Mouse (Mus musculus) intestine, embryonic 16.5 days (tissue): Measurements from ENCODE around the gene Cdkn2a. TPM values are rescaled to one million over a fixed set of nuclear protein-coding genes. Genes with fewer than 3 reads are reported as not detected.
A peak's percentile ranks its signal among the peaks of the same experiment; 100 is the strongest.

Experiments
- ATAC-seq: fragments of 200-750 bp; cut with Nextera tagmentation; 2 replicates; pipeline ENCODE4 v1.8.0; 2017; ENCODE audit warnings: moderate TSS enrichment, moderate library complexity
- H3K27ac ChIP-seq: fragments of 300-500 bp; sonication (generic); 2 replicates; pipeline ENCODE4 v1.5.1; 2014; ENCODE audit warnings: mild to moderate bottlenecking, low read length
- H3K27me3 ChIP-seq: fragments of 300-500 bp; sonication (generic); replicated peaks from 2 replicates; pipeline ENCODE4 v1.6.1; 2014; ENCODE audit warnings: low read length, control low read depth, mixed read lengths; ENCODE audit not compliant: control insufficient read depth, insufficient read depth
- H3K36me3 ChIP-seq: fragments of 300-500 bp; sonication (generic); 2 replicates; pipeline ENCODE4 v1.6.1; 2014; ENCODE audit warnings: low read length, control low read depth; ENCODE audit not compliant: control insufficient read depth, insufficient read depth
- H3K4me1 ChIP-seq: fragments of 300-500 bp; sonication (generic); 2 replicates; pipeline ENCODE4 v1.6.1; 2014; ENCODE audit warnings: low read length, control low read depth, mixed read lengths; ENCODE audit not compliant: control insufficient read depth, insufficient read depth
- H3K4me2 ChIP-seq: fragments of 300-500 bp; sonication (generic); 2 replicates; pipeline ENCODE4 v1.6.1; 2014; ENCODE audit warnings: low read depth, low read length, control low read depth
- H3K4me3 ChIP-seq: fragments of 300-500 bp; sonication (generic); 2 replicates; pipeline ENCODE4 v1.5.1; 2014; ENCODE audit warnings: mild to moderate bottlenecking, low read length
- H3K9ac ChIP-seq: fragments of 300-500 bp; sonication (generic); 2 replicates; pipeline ENCODE4 v1.6.1; 2014; ENCODE audit warnings: low read depth, low read length
- H3K9me3 ChIP-seq: fragments of 300-500 bp; sonication (generic); 2 replicates; pipeline ENCODE4 v1.6.1; 2016; ENCODE audit warnings: low read length, control low read depth; ENCODE audit not compliant: control insufficient read depth
- WGBS: fragments of 180-500 bp; shearing (Covaris S2); extraction: QIAGEN DNeasy Blood & Tissue Kit; methylation state at CpG from one replicate; pipeline ENCODE4 v1.1.7; 2014; 5-methylcytosine and 5-hydroxymethylcytosine counted together
- polyA plus RNA-seq: library from polyadenylated mRNA; unstranded; fragments of >200 nt; fragmentation: Nextera tagmentation; extraction: Ambion mirVana; gene quantifications from 2 replicates; pipeline ENCODE4 v1.2.1, GENCODE M21; 2015

Gene Cdkn2a
- polyA plus RNA-seq, 1 experiment from 2014 or later: not detected

GRCm38 (mm10) chr4:89282036-89282566, 12.4 kb downstream of the Cdkn2a start:
- Histone ChIP-seq H3K9ac (no peak overlapping the region), H3K9me3 (no peaks in the 10 kb centered on the region), H3K4me1 (0 out of 2 replicates have a peak, but pooled peaks cover 5% of the 10 kb centered on the region), H3K4me3 (no peak overlapping the region), H3K27ac (no peak overlapping the region), H3K4me2 (no peak overlapping the region), H3K36me3 (no peaks in the 10 kb centered on the region), H3K27me3 (peaks cover 55% of the 10 kb centered on the region)
- peak; percentile 67 for ATAC-seq
- 1% methylated on average over 25 of the region's 25 CpGs for WGBS

GRCm38 (mm10) chr4:89281236-89281635, 13.2 kb downstream of the Cdkn2a start:
- no peaks in the 10 kb centered on the region for H3K9me3 ChIP-seq
- H3K27me3 ChIP-seq: peaks cover 59% of the 10 kb centered on the region
- H3K4me2 ChIP-seq: no peak overlapping the region
- no peak overlapping the region for H3K27ac ChIP-seq
- H3K36me3 ChIP-seq: no peaks in the 10 kb centered on the region
- ATAC-seq: no peak
- H3K4me3 ChIP-seq: no peak overlapping the region
- WGBS: 3% methylated on average over 7 of the region's 7 CpGs
- H3K4me1 ChIP-seq: 0 out of 2 replicates have a peak, but pooled peaks cover 5% of the 10 kb centered on the region
- H3K9ac ChIP-seq: no peak overlapping the region

GRCm38 (mm10) chr4:89279641-89280040, 14.8 kb downstream of the Cdkn2a start:
- Histone ChIP-seq H3K9ac (no peak overlapping the region), H3K27ac (no peak overlapping the region), H3K4me3 (no peak overlapping the region), H3K27me3 (peaks cover 67% of the 10 kb centered on the region), H3K36me3 (no peaks in the 10 kb centered on the region), H3K4me2 (no peak overlapping the region), H3K4me1 (0 out of 2 replicates have a peak, but pooled peaks cover 5% of the 10 kb centered on the region), H3K9me3 (no peaks in the 10 kb centered on the region)
- WGBS: 0% methylated on average over 2 of the region's 2 CpGs
- ATAC-seq: no peak

GRCm38 (mm10) chr4:89277381-89277940, 17.0 kb downstream of the Cdkn2a start:
- H3K9me3 ChIP-seq: no peaks in the 10 kb centered on the region
- H3K27me3 ChIP-seq: peaks cover 82% of the 10 kb centered on the region
- H3K4me3 ChIP-seq: no peak overlapping the region
- no peak overlapping the region for H3K9ac ChIP-seq
- no peak overlapping the region for H3K4me2 ChIP-seq
- no peak overlapping the region for H3K27ac ChIP-seq
- 8% methylated on average over 5 of the region's 5 CpGs for WGBS
- H3K4me1 ChIP-seq: 0 out of 2 replicates have a peak, but pooled peaks cover 9% of the 10 kb centered on the region
- no peak for ATAC-seq
- H3K36me3 ChIP-seq: no peaks in the 10 kb centered on the region

- no peak overlapping the region for H3K9ac ChIP-seq
These were observed 17.7 kb downstream of the Cdkn2a start for GRCm38 (mm10) chr4:89276669-89277219.

GRCm38 (mm10) chr4:89275811-89276584, 18.5 kb downstream of the Cdkn2a start:
- Histone ChIP-seq H3K27me3 (peaks cover 80% of the 10 kb centered on the region), H3K4me3 (no peak overlapping the region), H3K27ac (no peak overlapping the region), H3K4me2 (no peak overlapping the region), H3K36me3 (no peaks in the 10 kb centered on the region), H3K9me3 (no peaks in the 10 kb centered on the region), H3K9ac (no peak overlapping the region), H3K4me1 (0 out of 2 replicates have a peak, but pooled peaks cover 4% of the 10 kb centered on the region)
- 2% methylated on average over 25 of the region's 25 CpGs for WGBS
- 0 out of 2 replicates have a peak, but pooled peaks have one; percentile 19 for ATAC-seq

More at GRCm38 (mm10) chr4:89276669-89277219, 17.7 kb downstream of the Cdkn2a start:
- Histone ChIP-seq H3K27ac (no peak overlapping the region), H3K36me3 (no peaks in the 10 kb centered on the region), H3K9me3 (no peaks in the 10 kb centered on the region), H3K4me2 (no peak overlapping the region), H3K4me3 (no peak overlapping the region), H3K4me1 (0 out of 2 replicates have a peak, but pooled peaks cover 4% of the 10 kb centered on the region), H3K27me3 (peaks cover 81% of the 10 kb centered on the region)
- no peak for ATAC-seq
- WGBS: under 1% methylated on average over 37 of the region's 37 CpGs

- no peaks in the 10 kb centered on the region for H3K9me3 ChIP-seq
- no peak overlapping the region for H3K4me3 ChIP-seq
- no peak for ATAC-seq
- no peak overlapping the region for H3K4me2 ChIP-seq
- WGBS: 2% methylated on average over 24 of the region's 24 CpGs
- H3K27me3 ChIP-seq: peaks cover 81% of the 10 kb centered on the region
- no peak overlapping the region for H3K9ac ChIP-seq
- 0 out of 2 replicates have a peak, but pooled peaks cover 4% of the 10 kb centered on the region for H3K4me1 ChIP-seq
- H3K27ac ChIP-seq: no peak overlapping the region
- no peaks in the 10 kb centered on the region for H3K36me3 ChIP-seq
These were observed 19.5 kb downstream of the Cdkn2a start for GRCm38 (mm10) chr4:89274829-89275548.

- no peak overlapping the region for H3K4me2 ChIP-seq
- no peak for ATAC-seq
These were observed 20.4 kb downstream of the Cdkn2a start for GRCm38 (mm10) chr4:89274006-89274405.

More at GRCm38 (mm10) chr4:89274006-89274405, 20.4 kb downstream of the Cdkn2a start:
- Histone ChIP-seq H3K4me3 (no peak overlapping the region), H3K9ac (no peak overlapping the region), H3K27ac (no peak overlapping the region), H3K9me3 (no peaks in the 10 kb centered on the region), H3K36me3 (no peaks in the 10 kb centered on the region), H3K4me1 (0 out of 2 replicates have a peak, but pooled peaks cover 4% of the 10 kb centered on the region), H3K27me3 (peaks cover 76% of the 10 kb centered on the region)
- WGBS: 2% methylated on average over 14 of the region's 14 CpGs
